Comparison of ENCODE assay signal across 17 mouse cellular contexts in genomic region chr14:91462671-91463070, GRCm38 (mm10).
"Had no signal": no experiment of that assay in that cellular context is flagged by ENCODE, and none has a peak within 500 bp of the region (broad histone marks: within the 10 kb centered on the region; RNA-seq: fewer than 3 reads in every experiment).

No protein-coding gene starts in this region.

- DNase-seq: liver, postnatal 0 days; lung, adult 2 months; lung, postnatal 14 days; lung, postnatal 36 days; right cerebral cortex, postnatal 14 days; thymus, adult 2 months; thymus, postnatal 25 days; thymus, postnatal 4 days had no signal

- H3K27ac ChIP-seq: liver, embryonic 15.5 days; lung, embryonic 15.5 days; macrophage; midbrain, embryonic 12.5 days; neural tube, embryonic 12.5 days; stomach, embryonic 15.5 days; stomach, postnatal 0 days had no signal

- H3K9me3 ChIP-seq: liver, embryonic 15.5 days; lung, embryonic 15.5 days; midbrain, embryonic 12.5 days; neural tube, embryonic 12.5 days; stomach, embryonic 15.5 days had no signal

- H3K4me3 ChIP-seq: liver, embryonic 15.5 days; lung, embryonic 15.5 days; megakaryocyte, embryonic 14.5 days; midbrain, embryonic 12.5 days; neural tube, embryonic 12.5 days; stomach, embryonic 15.5 days had no signal

- H3K9ac ChIP-seq: liver, embryonic 15.5 days; liver, postnatal 0 days; lung, embryonic 15.5 days; midbrain, embryonic 12.5 days; neural tube, embryonic 12.5 days; stomach, embryonic 15.5 days had no signal

- H3K4me1 ChIP-seq: liver, embryonic 15.5 days; lung, embryonic 15.5 days; megakaryocyte, embryonic 14.5 days; midbrain, embryonic 12.5 days; neural tube, embryonic 12.5 days; stomach, embryonic 15.5 days had no signal

- H3K27me3 ChIP-seq: liver, embryonic 15.5 days; lung, embryonic 15.5 days; megakaryocyte, embryonic 14.5 days; midbrain, embryonic 12.5 days; neural tube, embryonic 12.5 days; stomach, embryonic 15.5 days had no signal

- H3K4me2 ChIP-seq: liver, embryonic 15.5 days; lung, embryonic 15.5 days; midbrain, embryonic 12.5 days; neural tube, embryonic 12.5 days; stomach, embryonic 15.5 days had no signal

- H3K36me3 ChIP-seq: liver, embryonic 15.5 days; lung, embryonic 15.5 days; midbrain, embryonic 12.5 days; neural tube, embryonic 12.5 days; stomach, embryonic 15.5 days had no signal

- ATAC-seq: liver, postnatal 0 days; lung, postnatal 0 days had no signal
